Mouse (Mus musculus): ENCODE measurements around the gene Mob3b.

DNA sequence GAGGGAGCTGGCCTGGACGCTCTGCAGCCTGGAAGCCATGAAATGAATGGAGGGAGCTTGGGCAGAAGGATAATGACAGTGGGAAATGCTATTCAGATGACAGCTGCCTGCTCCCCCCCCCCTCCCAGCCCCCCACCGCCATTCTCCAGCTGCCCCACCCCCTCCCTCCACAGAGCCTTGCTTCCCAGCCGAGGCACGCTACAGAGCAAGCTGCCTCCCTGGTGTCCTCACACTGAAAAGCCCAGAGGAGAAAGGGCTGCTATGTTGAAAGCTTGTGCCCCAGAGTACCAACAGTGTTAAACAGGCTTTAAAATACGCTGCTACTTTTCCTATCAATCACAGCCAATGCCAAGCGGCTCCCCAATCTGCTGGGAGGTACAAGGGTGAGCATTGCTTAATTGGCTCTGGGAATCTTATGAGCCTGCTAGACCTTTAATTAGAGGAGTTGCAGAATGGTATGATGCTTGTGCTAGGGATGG, 31.9 kb downstream of the Mob3b start:
- no peak for TF ChIP-seq CTCF (IDR thresholded peaks at IDR 0.05; ENCODE audit: extremely low read depth, insufficient read depth, insufficient read length, insufficient replicate concordance)
- no peak for TF ChIP-seq POLR2A (IDR thresholded peaks at IDR 0.05; ENCODE audit: low read depth, low read length)

All from spleen, adult 2 months (tissue).